Mouse (Mus musculus) ES-E14 (cell line): ENCODE measurements around the gene Ucma.

Experiments
- HCFC1 ChIP-seq: IDR thresholded peaks from 2 replicates; pipeline ENCODE4 v1.6.1; 2012; ENCODE audit warnings: low read length, inconsistent platforms, borderline replicate concordance; ENCODE audit not compliant: insufficient read depth
- ZC3H11A ChIP-seq: IDR thresholded peaks from 2 replicates; pipeline ENCODE4 v1.6.1; 2012; ENCODE audit warnings: low read depth, mild to moderate bottlenecking, inconsistent platforms, low read length, borderline replicate concordance

DNA sequence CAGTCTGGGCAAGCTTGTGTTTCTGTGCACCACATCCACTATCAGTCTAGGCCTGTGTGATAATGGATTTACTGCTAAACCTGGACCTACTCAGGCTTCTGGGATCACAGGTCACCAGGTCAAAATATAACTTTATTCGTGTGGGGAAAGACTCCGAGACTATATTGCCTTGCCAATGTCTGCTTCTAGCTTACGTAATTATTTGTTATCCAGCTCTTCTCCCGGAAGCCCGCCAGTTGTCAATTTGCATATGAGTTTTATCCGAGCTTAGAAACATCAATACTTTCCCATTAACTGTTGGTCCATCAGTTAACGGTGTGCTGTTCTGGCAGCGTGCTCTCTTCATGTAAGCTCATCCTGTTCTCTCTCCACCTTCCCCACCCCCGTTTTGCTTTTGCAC, 59.3 kb downstream of the Ucma start:
- TF ChIP-seq HCFC1, result no peak
- TF ChIP-seq ZC3H11A, result no peak
